Mouse (Mus musculus): ENCODE data around the gene 1700029P11Rik. TPM values are rescaled to one million over a fixed set of nuclear protein-coding genes. Genes with fewer than 3 reads are reported as not detected.

The 1700029P11Rik gene
- total and polyA plus RNA-seq, 3 experiments = 0.07 TPM; not detected in 2

DNA sequence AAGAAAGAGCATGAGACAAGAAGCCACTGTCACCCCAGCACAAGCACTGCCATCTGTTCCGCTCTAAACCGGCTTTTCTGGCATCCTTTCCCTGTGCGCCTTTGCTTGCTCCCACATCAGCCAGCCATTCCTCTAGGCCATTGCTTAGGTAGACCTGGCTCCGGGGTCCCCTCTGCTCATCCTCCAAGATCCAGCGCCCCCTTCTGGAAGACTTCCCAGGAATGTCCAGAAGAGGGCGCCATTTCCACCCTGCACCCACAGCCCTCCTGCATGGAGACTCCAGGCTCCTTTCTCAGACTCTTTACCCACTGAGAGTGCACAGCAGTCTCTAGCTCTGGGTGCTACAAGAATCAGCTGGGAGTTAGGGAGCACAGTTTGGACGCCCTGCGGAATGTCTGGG, 23.9 kb upstream of the 1700029P11Rik start (continued):
- no peak for TF ChIP-seq GABPA (IDR thresholded peaks at IDR 0.05; ENCODE audit: low read depth, low read length)

DNA sequence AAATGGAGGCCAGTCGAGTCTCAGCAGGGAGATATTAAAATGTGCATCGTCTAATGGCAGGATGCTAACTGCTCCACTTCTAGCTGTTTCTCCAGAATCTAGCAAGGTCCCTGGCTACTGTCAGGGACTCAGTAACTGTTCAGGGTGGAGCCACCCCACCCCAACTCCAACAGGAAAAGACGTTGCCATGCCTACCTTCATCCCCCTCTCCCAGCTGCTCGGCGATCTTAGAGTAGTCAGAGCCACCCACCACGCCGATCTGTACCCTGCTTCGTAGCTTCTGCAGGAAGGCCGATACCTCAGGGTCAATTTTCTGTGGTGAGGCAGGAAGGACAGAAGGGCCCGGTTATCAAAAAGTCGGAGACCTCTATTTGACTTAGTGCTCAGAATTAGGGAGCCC, 22.7 kb upstream of the 1700029P11Rik start:
- Histone ChIP-seq H3K36me3 (ENCODE audit: control insufficient read depth in 1 of 2, insufficient read depth in 2 of 2, low read length in 2 of 2) (peaks cover 2 to 5% of the 10 kb centered on the region in 2 experiments; a peak in 3 of 4 replicates), H3K27me3 (ENCODE audit: control insufficient read depth in 1 of 2, insufficient read depth in 2 of 2, low read length in 2 of 2) (no peaks in the 10 kb centered on the region), H3K9ac (ENCODE audit: control insufficient read depth, low read depth, low read length, poor library complexity, severe bottlenecking) (no peak overlapping the region), H3K79me2 (ENCODE audit: control insufficient read depth, insufficient read depth, low read length, poor library complexity) (peaks cover 6% of the 10 kb centered on the region; the same call in 1 of the 2 replicates), H3K4me1 (ENCODE audit: control insufficient read depth in 1 of 2, insufficient read depth in 2 of 2, low read length in 2 of 2) (peaks cover 0 to 11% of the 10 kb centered on the region in 2 experiments; a peak in 2 of 4 replicates), H3K27ac (ENCODE audit: control insufficient read depth, low read depth, low read length) (no peak overlapping the region), H3K9me3 (replicated peaks; ENCODE audit: insufficient read depth, low read length) (no peaks in the 10 kb centered on the region), H3K4me3 (ENCODE audit: control insufficient read depth in 1 of 2, insufficient read depth in 1 of 2, low read depth in 2 of 2, low read length in 2 of 2) (no peak overlapping the region)
- no peak for DNase-seq (ENCODE audit: low read depth, low spot score)
- TF ChIP-seq ZC3H11A (IDR thresholded peaks at IDR 0.05; ENCODE audit: low read depth, low read length) = no peak
- no peak for TF ChIP-seq SIN3A (IDR thresholded peaks at IDR 0.05; ENCODE audit: low read length)
- no peak for TF ChIP-seq POLR2AphosphoS2 (IDR thresholded peaks at IDR 0.05; ENCODE audit: low read length)
- TF ChIP-seq ETS1 (IDR thresholded peaks at IDR 0.05; ENCODE audit: low read depth, low read length) = no peak
- TF ChIP-seq HCFC1 (IDR thresholded peaks at IDR 0.05; ENCODE audit: low read depth, low read length) = no peak
- TF ChIP-seq SMC3 (IDR thresholded peaks at IDR 0.05; ENCODE audit: low read depth, low read length) = no peak

DNA sequence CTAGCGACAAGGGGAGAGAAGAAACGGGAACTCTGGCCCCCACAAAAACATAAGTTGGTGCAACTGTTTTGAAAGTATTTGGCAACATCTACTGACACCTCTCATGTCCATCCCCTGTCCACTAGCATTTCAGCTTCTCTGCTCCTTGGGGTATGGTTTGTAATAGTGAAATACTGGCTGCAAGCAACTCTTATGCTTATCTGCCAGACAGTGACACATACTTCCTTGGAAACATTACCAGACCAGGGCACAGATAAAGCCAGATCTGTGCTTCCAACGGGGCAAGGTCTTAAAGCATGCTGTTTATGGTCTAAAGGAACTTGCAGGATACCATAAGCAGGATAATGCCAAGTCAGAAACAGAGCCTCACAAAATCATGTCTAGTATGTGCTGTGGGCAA, 21.4 kb upstream of the 1700029P11Rik start:
- H3K4me3 ChIP-seq (ENCODE audit: control insufficient read depth in 1 of 2, insufficient read depth in 1 of 2, low read depth in 2 of 2, low read length in 2 of 2) = no peak overlapping the region
- H3K36me3 ChIP-seq (ENCODE audit: control insufficient read depth in 1 of 2, insufficient read depth in 2 of 2, low read length in 2 of 2) = peaks cover 2 to 5% of the 10 kb centered on the region in 2 experiments; a peak in 3 of 4 replicates
- no peaks in the 10 kb centered on the region for H3K27me3 ChIP-seq (ENCODE audit: control insufficient read depth in 1 of 2, insufficient read depth in 2 of 2, low read length in 2 of 2)
- H3K9ac ChIP-seq (ENCODE audit: control insufficient read depth, low read depth, low read length, poor library complexity, severe bottlenecking) = no peak overlapping the region
- H3K9me3 ChIP-seq (replicated peaks; ENCODE audit: insufficient read depth, low read length) = no peaks in the 10 kb centered on the region
- TF ChIP-seq MXI1 (IDR thresholded peaks at IDR 0.05; ENCODE audit: low read depth, low read length) (peak; percentile 24; the same call in 1 of the 2 replicates), GATA1 (IDR thresholded peaks at IDR 0.05; ENCODE audit: low read depth, low read length) (peak; percentile 66), MAFK (IDR thresholded peaks at IDR 0.05; ENCODE audit: borderline replicate concordance, low read depth, low read length) (no peak)
- peaks cover 0 to 11% of the 10 kb centered on the region in 2 experiments; a peak in 2 of 4 replicates for H3K4me1 ChIP-seq (ENCODE audit: control insufficient read depth in 1 of 2, insufficient read depth in 2 of 2, low read length in 2 of 2)
- peak; percentile 48 for DNase-seq (ENCODE audit: low read depth, low spot score)
- peaks cover 6% of the 10 kb centered on the region; the same call in 1 of the 2 replicates for H3K79me2 ChIP-seq (ENCODE audit: control insufficient read depth, insufficient read depth, low read length, poor library complexity)
- H3K27ac ChIP-seq (ENCODE audit: control insufficient read depth, low read depth, low read length) = no peak overlapping the region

DNA sequence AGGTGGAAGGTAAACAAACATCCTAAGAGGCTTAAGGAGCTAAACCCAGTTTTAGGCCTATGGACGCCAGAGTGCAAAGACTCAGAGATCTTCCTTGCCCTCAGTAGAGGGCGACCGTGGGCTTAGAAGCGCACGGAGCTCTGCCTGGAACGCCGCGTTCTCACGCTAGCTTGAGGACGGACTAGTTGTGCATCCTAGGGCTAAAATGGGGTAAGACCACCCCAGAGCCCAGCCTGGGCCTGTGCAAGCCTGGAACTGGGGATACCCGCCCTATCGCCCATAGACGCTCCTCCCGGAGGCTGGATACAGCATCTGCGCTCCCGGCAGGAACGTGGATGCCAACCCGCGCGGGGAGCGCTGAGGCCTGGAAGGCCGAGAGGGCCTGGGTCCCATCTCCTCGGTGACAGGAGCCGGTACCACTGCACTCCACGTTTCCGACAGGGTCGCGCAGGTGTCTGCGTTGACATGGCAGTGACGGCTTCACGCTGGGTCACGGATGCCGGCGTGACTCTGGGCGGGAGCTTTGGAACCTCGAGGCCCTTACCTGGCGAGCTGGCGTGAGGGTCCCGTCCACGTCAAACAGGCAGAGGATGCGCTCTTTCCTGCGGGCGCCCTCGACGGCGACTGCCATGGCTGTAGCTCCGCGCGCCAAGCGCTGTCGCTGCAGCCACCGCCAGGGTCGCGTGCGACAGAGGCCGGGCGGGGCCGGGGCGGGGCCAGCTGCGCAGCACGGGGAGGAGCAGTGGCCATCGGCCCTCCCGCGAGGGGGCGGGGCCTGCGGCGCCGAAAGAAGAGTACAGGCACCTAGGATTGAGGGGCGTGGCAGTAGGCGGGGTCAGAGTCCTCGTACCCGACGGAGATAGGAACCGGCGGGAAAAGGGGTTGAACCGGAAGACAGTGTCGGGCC, 19.9 kb upstream of the 1700029P11Rik start, which contains the start of gene Pmm1:
Gene Pmm1, minus strand, starts transcription at position 760 of the 907 bp plus-strand sequence.
- Histone ChIP-seq H3K27me3 (ENCODE audit: control insufficient read depth in 1 of 2, insufficient read depth in 2 of 2, low read length in 2 of 2) (no peaks in the 10 kb centered on the region), H3K79me2 (ENCODE audit: control insufficient read depth, insufficient read depth, low read length, poor library complexity) (peaks cover 6% of the 10 kb centered on the region; the same call in 1 of the 2 replicates)
- TF ChIP-seq POLR2AphosphoS5 (IDR thresholded peaks at IDR 0.05; ENCODE audit: borderline replicate concordance, low read depth, low read length) (no peak), CHD1 (IDR thresholded peaks at IDR 0.05; ENCODE audit: low read depth, low read length) (no peak), CTCF (IDR thresholded peaks at IDR 0.05 in 2 of 3, conservative IDR thresholded peaks at IDR 0.05 in 1 of 3; ENCODE audit: control insufficient read depth in 1 of 3, insufficient read depth in 1 of 3, low read depth in 2 of 3, low read length in 3 of 3, poor library complexity in 1 of 3, severe bottlenecking in 1 of 3) (peak; percentile 49 to 82 (median 77)), JUND (IDR thresholded peaks at IDR 0.05; ENCODE audit: low read depth, low read length) (no peak), ZMIZ1 (IDR thresholded peaks at IDR 0.05; ENCODE audit: low read depth, low read length) (no peak), MAZ (IDR thresholded peaks at IDR 0.05; ENCODE audit: low read depth, low read length) (no peak; the same call in 1 of the 2 replicates), EP300 (IDR thresholded peaks at IDR 0.05; ENCODE audit: low read depth in 1 of 2, low read length in 2 of 2) (no peak), BHLHE40 (IDR thresholded peaks at IDR 0.05; ENCODE audit: borderline replicate concordance, low read depth, low read length) (peak; percentile 92), USF2 (IDR thresholded peaks at IDR 0.05; ENCODE audit: borderline replicate concordance in 1 of 2, insufficient read depth in 1 of 2, low read depth in 1 of 2, low read length in 2 of 2) (no peak), MAFK (IDR thresholded peaks at IDR 0.05; ENCODE audit: borderline replicate concordance, low read depth, low read length) (no peak), USF1 (IDR thresholded peaks at IDR 0.05; ENCODE audit: low read depth, low read length) (no peak), ZNF384 (IDR thresholded peaks at IDR 0.05; ENCODE audit: low read depth, low read length) (no peak), ZC3H11A (IDR thresholded peaks at IDR 0.05; ENCODE audit: low read depth, low read length) (peak; percentile 72)

More for the DNA sequence above, 19.9 kb upstream of the 1700029P11Rik start, which contains the start of gene Pmm1:
- no peaks in the 10 kb centered on the region for H3K9me3 ChIP-seq (replicated peaks; ENCODE audit: insufficient read depth, low read length)
- H3K36me3 ChIP-seq (ENCODE audit: control insufficient read depth in 1 of 2, insufficient read depth in 2 of 2, low read length in 2 of 2) = peaks cover 0 to 5% of the 10 kb centered on the region in 2 experiments; a peak in 3 of 4 replicates
- H3K4me1 ChIP-seq (ENCODE audit: control insufficient read depth in 1 of 2, insufficient read depth in 2 of 2, low read length in 2 of 2) = peaks cover 0 to 11% of the 10 kb centered on the region in 2 experiments; a peak in 2 of 4 replicates
- DNase-seq (ENCODE audit: low read depth, low spot score) = peak; percentile 98
- H3K4me3 ChIP-seq (ENCODE audit: control insufficient read depth in 1 of 2, insufficient read depth in 1 of 2, low read depth in 2 of 2, low read length in 2 of 2) = peak within 1 kb of the TSS; percentile 66 to 83
- peak within 1 kb of the TSS; percentile 38; the same call in 1 of the 2 replicates for H3K27ac ChIP-seq (ENCODE audit: control insufficient read depth, low read depth, low read length)
- peak within 1 kb of the TSS; percentile 76 for H3K9ac ChIP-seq (ENCODE audit: control insufficient read depth, low read depth, low read length, poor library complexity, severe bottlenecking)

Measured in MEL (cell line).